Mouse (Mus musculus) heart, embryonic 14.5 days (tissue): ENCODE results near the gene Tab2. TPM values are rescaled to one million over a fixed set of nuclear protein-coding genes. Genes with fewer than 3 reads are reported as not detected.

Experiments
- ATAC-seq: fragments of 200-750 bp; cut with Nextera tagmentation; 2 replicates; pipeline ENCODE4 v1.8.0; 2017; ENCODE audit warnings: low read depth, moderate TSS enrichment; ENCODE audit not compliant: insufficient number of reproducible peaks, insufficient read depth, low FRiP score
- H3K27ac ChIP-seq, 2 experiments: fragments of 200-500 bp in 1 of 2; fragments of 300-500 bp in 1 of 2; sonication (generic) in 1 of 2; replicated peaks in 1 of 2; 2 replicates each; pipeline ENCODE4 v1.5.1; 2012 to 2014; ENCODE audit warnings: low read depth in 2 of 2, low read length in 2 of 2, control low read depth in 1 of 2, mild to moderate bottlenecking in 1 of 2, mixed read lengths in 1 of 2; ENCODE audit not compliant: control insufficient read depth in 1 of 2, insufficient read depth in 1 of 2
- H3K27me3 ChIP-seq: fragments of 300-500 bp; sonication (generic); 2 replicates; pipeline ENCODE4 v1.6.1; 2014; ENCODE audit warnings: mild to moderate bottlenecking, low read length, control low read depth; ENCODE audit not compliant: control insufficient read depth, insufficient read depth
- H3K36me3 ChIP-seq: fragments of 300-500 bp; sonication (generic); 2 replicates; pipeline ENCODE4 v1.6.1; 2014; ENCODE audit warnings: mild to moderate bottlenecking, control low read depth, low read length, mixed read lengths; ENCODE audit not compliant: control insufficient read depth, insufficient read depth
- H3K4me1 ChIP-seq, 2 experiments: fragments of 200-500 bp in 1 of 2; fragments of 300-500 bp in 1 of 2; sonication (generic) in 1 of 2; 2 replicates each; pipeline ENCODE4 v1.6.1; 2012 to 2014; ENCODE audit warnings: low read length in 2 of 2, control low read depth in 1 of 2, mixed read lengths in 1 of 2; ENCODE audit not compliant: control insufficient read depth in 2 of 2, insufficient read depth in 2 of 2
- H3K4me2 ChIP-seq: fragments of 300-500 bp; sonication (generic); 2 replicates; pipeline ENCODE4 v1.6.1; 2014; ENCODE audit warnings: mild to moderate bottlenecking, low read length
- H3K4me3 ChIP-seq, 2 experiments: fragments of 200-500 bp in 1 of 2; fragments of 300-500 bp in 1 of 2; sonication (generic) in 1 of 2; 2 replicates each; pipeline ENCODE4 v1.5.1; 2012 to 2014; ENCODE audit warnings: low read length in 2 of 2, mild to moderate bottlenecking in 2 of 2, control low read depth in 1 of 2, low read depth in 1 of 2, moderate library complexity in 1 of 2; ENCODE audit not compliant: control insufficient read depth in 1 of 2, insufficient read depth in 1 of 2
- H3K9ac ChIP-seq: fragments of 300-500 bp; sonication (generic); 2 replicates; pipeline ENCODE4 v1.6.1; 2014; ENCODE audit warnings: mild to moderate bottlenecking, low read length
- H3K9me3 ChIP-seq: fragments of 300-500 bp; sonication (generic); 2 replicates; pipeline ENCODE4 v1.6.1; 2016; ENCODE audit warnings: low read length, control low read depth; ENCODE audit not compliant: control insufficient read depth
- WGBS: fragments of 180-500 bp; shearing (Covaris S2); extraction: QIAGEN DNeasy Blood & Tissue Kit; methylation state at CpG from one replicate; pipeline ENCODE4 v1.1.7; 2014; 5-methylcytosine and 5-hydroxymethylcytosine counted together
- polyA plus RNA-seq: library from polyadenylated mRNA; unstranded; fragments of >200 nt; fragmentation: Nextera tagmentation; extraction: Ambion mirVana; gene quantifications from 2 replicates; pipeline ENCODE4 v1.2.1, GENCODE M21; 2014

Tab2 gene
- polyA plus RNA-seq, 1 experiment from 2014 or later: 27.0 TPM

DNA sequence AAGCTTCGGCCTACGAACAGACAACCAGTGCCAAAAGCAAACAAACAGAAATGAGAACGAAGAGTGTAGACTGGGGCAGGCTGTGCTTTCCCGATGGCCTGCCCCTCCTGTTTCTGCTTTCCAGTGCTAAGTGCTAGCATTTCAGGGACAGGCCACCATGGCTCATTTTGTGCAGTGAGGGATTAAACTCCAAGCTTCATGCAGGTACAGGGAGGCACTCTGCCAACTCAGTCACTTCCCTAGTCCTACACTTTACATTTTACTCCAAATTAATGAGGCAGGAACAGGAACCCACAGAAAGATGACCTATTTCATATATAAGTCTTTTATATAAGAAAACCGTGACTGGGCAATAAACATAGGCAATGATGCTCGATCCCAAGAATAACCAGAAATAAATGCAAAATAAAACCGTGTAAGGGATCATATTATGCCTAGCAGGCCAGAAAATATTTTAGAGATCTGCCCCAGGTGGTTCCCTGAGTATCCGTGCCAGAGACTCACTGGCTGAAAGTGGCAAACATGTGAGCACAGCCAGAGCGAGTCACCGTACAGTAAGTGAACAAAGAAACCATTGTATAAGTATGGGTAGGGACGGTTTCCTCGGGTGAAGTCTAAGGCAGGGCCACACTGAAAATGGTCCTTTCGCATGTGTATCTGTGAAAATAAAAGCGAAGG is 94.6 kb downstream of the Tab2 start:
- no peak overlapping the region for H3K4me3 ChIP-seq
- H3K9me3 ChIP-seq: no peaks in the 10 kb centered on the region
- WGBS: 80% methylated on average over 14 of the region's 14 CpGs
- H3K27me3 ChIP-seq: peaks cover under 1% of the 10 kb centered on the region; the same call in 1 of the 2 replicates
- no peak overlapping the region for H3K9ac ChIP-seq
- no peak overlapping the region for H3K4me2 ChIP-seq
- no peak overlapping the region for H3K27ac ChIP-seq
- ATAC-seq: no peak
- no peaks in the 10 kb centered on the region for H3K4me1 ChIP-seq
- no peaks in the 10 kb centered on the region for H3K36me3 ChIP-seq

GRCm38 (mm10) chr10:7860494-7860893 is 95.5 kb downstream of the Tab2 start:
- Histone ChIP-seq H3K27me3 (no peaks in the 10 kb centered on the region), H3K9ac (no peak overlapping the region), H3K9me3 (no peaks in the 10 kb centered on the region), H3K36me3 (no peaks in the 10 kb centered on the region), H3K27ac (no peak overlapping the region), H3K4me3 (no peak overlapping the region), H3K4me2 (no peak overlapping the region), H3K4me1 (no peaks in the 10 kb centered on the region)
- ATAC-seq: no peak
- WGBS: 78% methylated on average over 7 of the region's 7 CpGs

Other genes starting within 250 kb of the Tab2 start
- 33.5 and 34.2 TPM in 2 replicates for gene Katna1, start 230.2 kb downstream of the Tab2 start, polyA plus RNA-seq
- 80.4 and 89.8 TPM in 2 replicates for gene Ginm1, start 163.4 kb downstream of the Tab2 start, polyA plus RNA-seq
- 26.3 and 27.8 TPM in 2 replicates for gene Ppil4, start 163.3 kb downstream of the Tab2 start, polyA plus RNA-seq
- gene Zc3h12d, start 123.8 kb downstream of the Tab2 start, polyA plus RNA-seq: 0.14 and 0.18 TPM in 2 replicates